Mouse (Mus musculus) left cerebral cortex, adult 2 months (tissue): ENCODE measurements at regions not wholly inside any gene's neighbourhood (a gene's known extent, or its start where the extent isn't known, plus 50 kb on each side); places are given as distances from the start of the nearest gene placed in this dataset.

Experiments used
- DNase-seq, 2 experiments: peaks; one replicate each; pipeline ENCODE4 v3.0.0; 2021 to 2022; ENCODE audit warnings: low spot score in 2 of 2, mixed read lengths in 1 of 2; ENCODE audit errors: extremely low spot score in 1 of 2
- H3K27ac ChIP-seq: fragments of 200-600 bp; 2 replicates; pipeline ENCODE4 v1.8.1; 2022
- H3K4me3 ChIP-seq: fragments of 200-600 bp; 2 replicates; pipeline ENCODE4 v1.8.1; 2022
- CTCF ChIP-seq: fragments of 200-600 bp; IDR thresholded peaks from 2 replicates; pipeline ENCODE4 v1.8.1; 2022; ENCODE audit warnings: antibody characterized with exemption, mild to moderate bottlenecking, moderate library complexity
- intact Hi-C: fragments of 180-260 bp; cut with DNase I; formaldehyde crosslinking; loops from one replicate; pipeline ENCODE4 v1.15.1; 2025

- no peak for TF ChIP-seq CTCF
- H3K4me3 ChIP-seq = no peak overlapping the region
- intact Hi-C loops = no loop called here
- DNase-seq = no peak
- no peak overlapping the region for H3K27ac ChIP-seq
Observed at GRCm38 (mm10) chr16:91970461-91970860, 87.6 kb upstream of the Mrps6 start.

GRCm38 (mm10) chr16:91973183-91973582, 84.9 kb upstream of the Mrps6 start:
- no peak for DNase-seq
- no peak overlapping the region for H3K4me3 ChIP-seq
- intact Hi-C loops = no loop called here

GRCm38 (mm10) chr16:91976194-91976805, 81.8 kb upstream of the Mrps6 start:
- intact Hi-C loops = no loop called here
- Histone ChIP-seq H3K4me3 (no peak overlapping the region), H3K27ac (no peak overlapping the region)
- no peak for TF ChIP-seq CTCF
- DNase-seq = no peak

More at GRCm38 (mm10) chr16:91973183-91973582, 84.9 kb upstream of the Mrps6 start:
- no peak for TF ChIP-seq CTCF
- no peak overlapping the region for H3K27ac ChIP-seq

- Histone ChIP-seq H3K27ac (no peak overlapping the region), H3K4me3 (no peak overlapping the region)
- no peak for TF ChIP-seq CTCF
- DNase-seq = no peak
- intact Hi-C loops = no loop called here
Observed at GRCm38 (mm10) chr16:91978423-91978822, 79.6 kb upstream of the Mrps6 start.

- intact Hi-C loops = no loop called here
- TF ChIP-seq CTCF = no peak
- H3K27ac ChIP-seq = no peak overlapping the region
- no peak overlapping the region for H3K4me3 ChIP-seq
- no peak for DNase-seq
Observed at GRCm38 (mm10) chr16:91978846-91979245, 79.2 kb upstream of the Mrps6 start.

- DNase-seq = no peak
- no peak for TF ChIP-seq CTCF
- H3K4me3 ChIP-seq = no peak overlapping the region
- H3K27ac ChIP-seq = no peak overlapping the region
- intact Hi-C loops = no loop called here
Observed at GRCm38 (mm10) chr16:91980482-91980881, 77.6 kb upstream of the Mrps6 start.

GRCm38 (mm10) chr16:91985211-91985610, 72.9 kb upstream of the Mrps6 start:
- Histone ChIP-seq H3K27ac (no peak overlapping the region), H3K4me3 (no peak overlapping the region)
- no peak for TF ChIP-seq CTCF
- intact Hi-C loops = no loop called here
- DNase-seq = no peak

- no peak for DNase-seq
- no peak overlapping the region for H3K27ac ChIP-seq
- TF ChIP-seq CTCF = no peak
- H3K4me3 ChIP-seq = no peak overlapping the region
- intact Hi-C loops = no loop called here
Observed at GRCm38 (mm10) chr16:91989332-91989731, 68.7 kb upstream of the Mrps6 start.

GRCm38 (mm10) chr16:91995459-91996190, 62.4 kb upstream of the Mrps6 start:
- no peak for TF ChIP-seq CTCF
- peak overlapping the region; percentile 20 for H3K27ac ChIP-seq
- DNase-seq = peak; percentile 35 to 40
- H3K4me3 ChIP-seq = peak overlapping the region; percentile 36
- intact Hi-C loops = loop anchor here (2.0 to 5.0 kb wide), 2 partner anchors 33 to 62 kb away; partner anchors contain the start of genes Gm49711, Mrps6 and Slc5a3

- no peak overlapping the region for H3K4me3 ChIP-seq
- no peak overlapping the region for H3K27ac ChIP-seq
- DNase-seq = no peak
- TF ChIP-seq CTCF = no peak
- intact Hi-C loops = no loop called here
Observed at GRCm38 (mm10) chr16:92007351-92007750, 50.7 kb upstream of the Mrps6 start.
